Mouse (Mus musculus): ENCODE measurements at regions not wholly inside any gene's neighbourhood (a gene's known extent, or its start where the extent isn't known, plus 50 kb on each side); places are given as distances from the start of the nearest gene placed in this dataset.
"Not testable (repeated sequence)": the region's sequence is repeated elsewhere in the genome, so short reads cannot be mapped to it uniquely, and the experiment has no call there.

- not testable (repeated sequence) for TF ChIP-seq CTCF (IDR thresholded peaks at IDR 0.05; ENCODE audit: extremely low read depth, insufficient read depth, insufficient read length, insufficient replicate concordance); POLR2A (IDR thresholded peaks at IDR 0.05; ENCODE audit: low read depth, low read length)
Observed at GRCm38 (mm10) chr13:3359751-3360260, 178.1 kb upstream of the Gdi2 start.
